Mouse (Mus musculus): ENCODE data around the gene Bola1.

GRCm38 (mm10) chr3:96255926-96256593 lies 36.6 kb upstream of the Bola1 start:
- no peak for TF ChIP-seq GATA1 (IDR thresholded peaks at IDR 0.05; ENCODE audit: borderline replicate concordance, low read length)
- TF ChIP-seq FLI1 (IDR thresholded peaks at IDR 0.05; ENCODE audit: low read length) = no peak
